Mouse (Mus musculus): Measurements from ENCODE around the gene Gca.

DNA sequence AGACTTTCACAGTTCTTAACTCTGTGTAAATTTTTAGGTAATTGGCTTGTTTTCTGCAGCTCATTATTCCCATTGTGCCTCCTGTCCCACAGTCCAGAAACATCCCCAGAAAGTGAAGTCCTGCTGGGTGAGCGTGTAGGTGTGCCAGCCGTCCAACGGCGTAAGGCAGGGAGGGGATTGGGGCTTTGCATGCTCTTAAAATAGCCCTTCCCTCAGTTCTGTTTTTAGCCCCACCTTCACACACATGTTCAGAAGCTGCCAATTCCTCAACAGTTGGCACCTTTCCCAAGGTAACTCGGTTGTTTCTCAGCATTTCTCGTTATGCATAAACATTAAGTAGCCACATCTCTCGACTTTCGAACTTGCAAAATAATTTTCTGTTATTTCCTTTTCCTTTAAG is 17.6 kb downstream of the Gca start:
- TF ChIP-seq POLR2A (IDR thresholded peaks at IDR 0.05; ENCODE audit: control insufficient read depth, extremely low read depth, insufficient read depth, low read length, poor library complexity) (no peak), CTCF (IDR thresholded peaks at IDR 0.05; ENCODE audit: borderline replicate concordance, control insufficient read depth, extremely low read depth, insufficient read depth, low read length, poor library complexity) (no peak)
